Mouse (Mus musculus) kidney, adult 2 months (tissue): ENCODE data around the gene Reps2.

Experiments
- CTCF ChIP-seq: fragments of 200-500 bp; conservative IDR thresholded peaks from 2 replicates; pipeline ENCODE4 v1.5.1; 2011; ENCODE audit warnings: low read depth, mild to moderate bottlenecking, control low read depth, low read length, moderate library complexity, mixed read lengths; ENCODE audit not compliant: insufficient read depth, insufficient read length
- POLR2A ChIP-seq: fragments of 200-500 bp; IDR thresholded peaks from one replicate; pipeline ENCODE4 v1.6.1; 2011; ENCODE audit warnings: low read depth, low read length, control low read depth

DNA sequence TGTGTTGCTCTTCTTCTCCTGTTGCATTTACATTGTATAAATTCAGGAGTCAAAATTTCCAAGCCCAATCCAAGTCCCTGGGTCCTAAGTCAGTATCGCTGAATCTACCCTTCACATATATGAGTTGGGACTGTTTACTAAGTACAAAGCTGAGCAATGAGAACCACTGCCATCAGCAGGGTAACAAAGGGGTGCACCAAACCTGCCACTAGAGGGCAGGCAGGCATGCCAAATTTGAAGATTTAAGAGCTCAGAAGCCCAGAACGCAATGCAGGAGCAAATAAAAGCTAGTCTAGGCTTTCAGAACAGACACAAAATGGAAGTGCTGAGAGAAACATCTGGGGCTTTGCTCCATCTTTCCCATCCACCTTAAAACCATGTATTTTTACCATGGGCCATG lies 116.2 kb downstream of the Reps2 start:
- TF ChIP-seq CTCF (peak; percentile 69), POLR2A (no peak)
